ENCODE assay signal across 18 mouse cellular contexts in genomic region chr7:64276921-64277320, GRCm38 (mm10). TPM values are rescaled to one million over a fixed set of nuclear protein-coding genes. Genes with fewer than 3 reads are reported as not detected.
DNase-seq lines count a peak whose midpoint lies in the region; ATAC-seq lines count a peak whose summit lies in the region.
"Had no signal": no experiment of that assay in that cellular context is flagged by ENCODE, and none has a peak within 500 bp of the region (broad histone marks: within the 10 kb centered on the region; RNA-seq: fewer than 3 reads in every experiment).

No protein-coding gene starts in this region.

- peak overlapping the region; percentile 91 for H3K27ac ChIP-seq in macrophage
- H3K27ac ChIP-seq: embryonic facial prominence, embryonic 12.5 days; hindbrain, embryonic 12.5 days had no signal

- no peaks in the 10 kb centered on the region for H3K79me2 ChIP-seq in macrophage (ENCODE audit: inconsistent target)

- H3K36me3 ChIP-seq in macrophage (ENCODE audit: inconsistent target): no peaks in the 10 kb centered on the region
- H3K36me3 ChIP-seq: embryonic facial prominence, embryonic 12.5 days; hindbrain, embryonic 12.5 days had no signal

- peak; percentile 3 for DNase-seq in embryo, embryonic 10 days (ENCODE audit: low spot score)
- DNase-seq in embryo, embryonic 9.5 days (ENCODE audit: extremely low spot score): no peak
- peak; percentile 14 to 18 for DNase-seq in urinary bladder, adult 18-20 months (ENCODE audit: low spot score in 2 of 2)
- DNase-seq in urinary bladder, postnatal 4 days (ENCODE audit: low spot score in 2 of 2): no peak
- peak; percentile 61 for DNase-seq in adrenal gland, adult 8-10 months
- DNase-seq in frontal cortex, postnatal 25 days (ENCODE audit: low spot score in 2 of 2): no peak
- DNase-seq: cerebellum, adult 11 months; cerebellum, postnatal 36 days; left cerebral cortex, postnatal 4 days; lung, adult 18-20 months; lung, postnatal 36 days; right cerebral cortex, postnatal 14 days; thymus, postnatal 25 days had no signal

- H3K4me3 ChIP-seq in macrophage (ENCODE audit: inconsistent target): no peak overlapping the region
- H3K4me3 ChIP-seq: embryonic facial prominence, embryonic 12.5 days; hindbrain, embryonic 12.5 days had no signal

- 19% methylated on average over 6 of the region's 6 CpGs for WGBS in macrophage (ENCODE audit: missing documents)

- ATAC-seq in activated CD4-positive, CD25-positive, alpha-beta regulatory T cell, adult 4 months: no peak
- ATAC-seq: inflammation-experienced regulatory T-cells, adult 6 months had no signal

RNA-seq across cellular contexts. Expression of gene Mtmr10, which starts 10.5 kb away (rescaled TPM):
- total RNA-seq in adrenal gland, adult 8-10 months (2022): 10 to 100 TPM; 23.2 to 34.1 (median 27.3) TPM
- 100 to 1,000 TPM in 10 of 26 experiments, 10 to 100 TPM in 16; 31.9 to 180 (median 88.4) TPM for total RNA-seq in macrophage (2018; cell fraction: chromatin; rRNA removed)
- total RNA-seq in macrophage (2018; cell fraction: cytosol; rRNA removed): 10 to 100 TPM; 13.9 to 50.6 (median 29.3) TPM
- 100 to 1,000 TPM in 2 of 26 experiments, 10 to 100 TPM in 24; 19.5 to 134 (median 44.8) TPM for total RNA-seq in macrophage (2018; cell fraction: nucleus; rRNA removed)
- polyA plus RNA-seq in macrophage (2018): 25.6 to 41.0 TPM (median 25.9 TPM) in 3 replicates
- polyA plus RNA-seq in activated CD4-positive, CD25-positive, alpha-beta regulatory T cell, adult 4 months (2017; shearing (Covaris generic)): 1 to 10 TPM; 4.5 to 5.0 TPM

Comparison
In these comparisons a context has a peak if more than half of its experiments do, and no peak if none do; other contexts are left out.
1. DNase-seq: peak in embryo, embryonic 10 days (single experiment), urinary bladder, adult 18-20 months (2 of 2) and adrenal gland, adult 8-10 months (single experiment); none in embryo, embryonic 9.5 days (single experiment), urinary bladder, postnatal 4 days (0 of 2) and frontal cortex, postnatal 25 days (0 of 2).